Mouse (Mus musculus) lung, adult 2 months (tissue): Measurements from ENCODE around the gene Smyd1.
A peak's percentile ranks its signal among the peaks of the same experiment; 100 is the strongest.

Experiments used
- CTCF ChIP-seq: fragments of 200-500 bp; IDR thresholded peaks from 2 replicates; pipeline ENCODE4 v1.5.1; 2011; ENCODE audit warnings: mild to moderate bottlenecking, low read length, control low read depth; ENCODE audit not compliant: insufficient read depth
- POLR2A ChIP-seq: fragments of 200-500 bp; IDR thresholded peaks from 2 replicates; pipeline ENCODE4 v1.6.1; 2011; ENCODE audit warnings: low read depth, mild to moderate bottlenecking, control low read depth, low read length, borderline replicate concordance; ENCODE audit errors: extremely low read depth

- TF ChIP-seq CTCF, result no peak
- peak; percentile 77 for TF ChIP-seq POLR2A
Measured at GRCm38 (mm10) chr6:71271389-71272315, 50.4 kb downstream of the Smyd1 start, which contains the start of gene Krcc1.
